Mouse (Mus musculus): ENCODE results near the gene Unc13d.

The Unc13d gene

DNA sequence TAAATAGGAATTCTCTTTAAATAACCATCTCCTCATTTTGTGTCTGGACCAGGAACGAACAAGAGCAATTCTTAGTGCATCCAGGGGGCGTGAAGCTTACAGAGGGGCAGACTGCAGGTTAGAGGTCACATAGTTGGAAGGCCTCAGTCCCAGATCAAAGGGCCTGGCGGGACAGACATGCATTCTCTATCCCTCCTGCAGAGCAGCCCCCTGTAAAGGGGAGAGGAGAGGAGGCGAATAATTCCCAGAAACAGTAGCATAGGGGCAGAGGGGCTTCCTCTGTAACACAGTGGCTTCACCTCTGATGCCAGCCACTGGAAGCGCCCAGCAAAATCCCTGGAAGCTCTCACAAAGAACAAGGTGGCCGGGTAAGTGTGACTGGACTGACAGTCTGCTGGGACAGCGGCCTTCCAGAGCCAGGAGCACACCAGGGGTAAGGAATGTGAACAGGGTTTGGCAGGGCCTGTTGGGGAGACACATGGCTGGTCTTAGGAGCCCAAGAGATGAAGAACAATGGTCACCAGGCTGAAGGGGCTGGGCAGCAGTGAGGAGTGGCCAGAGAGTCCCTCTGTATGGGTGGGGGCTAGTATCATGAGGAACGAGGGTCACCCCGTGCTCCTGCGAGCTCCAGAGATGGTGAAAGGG is 1.0 kb upstream of the Unc13d start:
- in situ Hi-C loops (cut with MboI, MseI): loop anchor here (5.0 kb wide), 1 partner anchor 54 kb away; the partner anchor contains the start of gene Trim65

DNA sequence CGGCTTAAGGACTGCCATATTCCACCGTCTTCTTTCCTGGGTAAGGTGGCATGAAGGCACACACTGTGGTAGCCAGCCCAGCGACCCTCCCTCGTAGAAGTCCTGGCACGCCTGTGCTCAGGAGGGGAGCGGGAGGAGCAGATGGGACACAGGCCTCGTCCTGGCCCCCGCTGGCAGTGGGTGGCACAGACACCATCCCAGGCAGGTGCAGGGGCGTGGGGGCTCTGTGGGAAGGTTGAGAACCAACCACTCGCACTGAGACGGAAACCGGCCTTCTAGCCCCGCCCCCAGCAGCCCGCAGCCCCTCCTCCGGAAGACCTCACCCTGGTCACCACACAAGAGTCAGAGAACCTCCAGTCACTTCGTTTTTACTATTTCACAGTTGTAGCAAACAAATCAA is 460 bp upstream of the Unc13d start:
- in situ Hi-C loops (cut with MboI, MseI): loop anchor here (5.0 kb wide), 1 partner anchor 54 kb away; the partner anchor contains the start of gene Trim65

DNA sequence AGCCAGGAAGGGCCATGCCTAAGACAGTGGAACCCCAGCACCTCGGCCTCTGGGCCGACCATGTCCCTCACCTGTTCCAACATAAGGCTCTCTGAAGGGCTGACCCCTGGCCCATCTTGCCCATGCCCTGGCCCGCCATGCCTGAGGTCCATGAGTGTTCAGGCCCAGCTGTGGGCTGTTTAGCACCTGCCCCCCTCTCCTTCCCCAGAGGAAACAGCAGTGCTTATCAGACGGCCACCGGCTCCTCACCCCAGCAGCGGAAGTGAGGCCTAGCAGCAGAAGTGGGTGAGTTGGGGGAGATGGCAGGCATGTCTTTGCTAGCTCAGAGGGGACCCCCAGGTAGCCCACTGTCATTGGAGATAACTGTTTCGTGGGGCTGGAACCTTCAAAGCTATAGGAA is 925 bp downstream of the Unc13d start:
- in situ Hi-C loops (cut with MboI, MseI): loop anchor here (5.0 kb wide), 1 partner anchor 55 kb away; the partner anchor contains the start of gene Trim65

DNA sequence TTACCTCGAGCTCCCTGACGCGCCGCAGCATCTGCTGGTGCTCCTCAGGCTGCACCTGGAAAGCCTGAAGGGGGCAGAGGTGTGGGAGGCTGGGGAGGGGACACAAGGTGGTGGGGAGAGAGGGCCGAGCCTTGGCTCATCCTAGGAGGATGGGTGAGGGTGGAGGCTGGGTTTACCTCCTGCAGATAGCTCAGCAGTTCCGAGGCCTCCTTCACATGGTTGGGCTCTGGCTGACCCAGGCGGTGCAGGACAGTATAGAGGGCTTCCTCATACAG is 1.6 kb downstream of the Unc13d start:
- in situ Hi-C loops (cut with MboI, MseI): loop anchor here (5.0 kb wide), 1 partner anchor 56 kb away; the partner anchor contains the start of gene Trim65

DNA sequence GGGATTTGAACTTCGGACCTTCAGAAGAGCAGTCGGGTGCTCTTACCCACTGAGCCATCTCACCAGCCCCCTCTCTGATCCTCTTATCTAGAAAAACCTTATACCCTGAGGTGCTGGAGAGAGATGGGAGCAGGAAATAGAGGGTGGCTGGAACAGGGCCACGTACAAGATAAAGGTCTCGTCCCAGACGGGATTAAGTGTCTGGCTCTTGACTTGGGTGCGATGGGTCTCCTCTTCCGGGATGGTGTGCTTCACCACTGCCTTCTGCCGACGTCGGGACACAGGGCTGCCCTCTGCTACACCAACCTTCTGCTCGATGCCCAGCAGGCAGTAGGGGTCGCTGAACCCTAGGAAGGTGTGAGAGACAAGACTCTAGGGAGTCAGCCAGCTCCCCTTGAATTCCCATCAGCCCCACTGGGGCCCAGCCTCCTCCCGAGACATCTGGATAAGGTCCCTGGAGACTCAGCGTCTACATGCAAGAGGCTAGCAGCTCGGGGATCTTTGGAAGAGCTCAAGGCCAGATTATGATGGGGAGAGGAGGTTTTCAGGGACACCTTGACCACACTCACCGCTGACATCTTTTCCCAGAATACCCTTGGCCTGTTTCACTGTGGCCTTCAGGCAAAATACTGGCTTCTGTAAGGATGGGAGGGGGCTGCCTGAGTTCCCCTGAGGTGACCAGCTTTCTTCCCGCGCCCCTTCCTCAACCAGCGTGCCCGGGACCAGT is 2.1 kb downstream of the Unc13d start:
- in situ Hi-C loops (cut with MboI, MseI): loop anchor here (5.0 kb wide), 1 partner anchor 57 kb away; the partner anchor contains the start of gene Trim65

DNA sequence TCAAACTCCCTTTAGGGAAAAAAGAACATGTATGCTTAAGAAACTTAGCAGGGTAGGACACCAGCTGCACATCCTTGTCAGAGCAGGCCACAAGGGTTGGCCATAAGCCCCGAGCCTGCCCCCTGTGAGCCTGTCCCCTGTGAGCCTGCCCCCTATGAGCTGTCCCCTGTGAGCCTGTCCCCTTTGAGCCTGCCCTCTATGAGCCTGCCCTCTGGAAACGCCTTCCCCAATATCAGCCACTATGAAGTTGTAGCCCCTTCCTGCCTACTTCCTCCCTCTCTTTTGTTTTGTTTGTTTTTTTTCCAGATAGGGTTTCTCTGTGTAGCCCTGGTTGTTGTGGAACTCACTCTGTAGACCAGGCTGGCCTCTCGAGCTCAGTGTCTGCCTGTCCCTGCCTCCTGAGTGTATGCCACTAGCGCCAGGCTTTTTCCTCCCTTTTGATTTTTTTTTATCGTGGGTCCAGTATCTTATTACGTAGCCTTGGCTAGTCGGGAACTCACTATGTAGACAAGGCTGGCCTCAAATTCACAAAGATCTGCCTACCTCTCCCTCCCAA is 3.2 kb downstream of the Unc13d start:
- in situ Hi-C loops (cut with MboI, MseI): loop anchor here (5.0 kb wide), 1 partner anchor 42 kb away; the partner anchor contains the start of gene Unk

DNA sequence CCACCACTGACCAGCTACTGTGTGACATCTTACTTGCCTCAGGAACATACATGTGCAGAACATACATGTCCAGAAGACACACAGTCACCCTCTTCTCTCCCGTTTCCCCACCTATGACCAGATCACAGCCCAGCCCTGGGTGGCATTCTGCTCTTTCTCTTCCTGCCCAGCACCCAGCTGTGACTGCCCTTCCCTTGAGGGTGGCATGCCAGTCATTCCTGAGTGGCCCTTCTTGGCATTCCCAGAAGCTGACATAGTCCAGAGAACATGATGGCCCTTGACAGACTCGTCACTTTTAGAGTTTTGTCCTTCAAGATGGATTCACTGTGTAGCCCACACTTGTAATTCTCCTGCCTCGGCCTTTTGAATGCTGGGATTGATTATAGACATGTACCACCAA is 5.2 kb downstream of the Unc13d start:
- in situ Hi-C loops (cut with MboI, MseI): loop anchor here (5.0 kb wide), 1 partner anchor 40 kb away; the partner anchor contains the start of gene Unk

DNA sequence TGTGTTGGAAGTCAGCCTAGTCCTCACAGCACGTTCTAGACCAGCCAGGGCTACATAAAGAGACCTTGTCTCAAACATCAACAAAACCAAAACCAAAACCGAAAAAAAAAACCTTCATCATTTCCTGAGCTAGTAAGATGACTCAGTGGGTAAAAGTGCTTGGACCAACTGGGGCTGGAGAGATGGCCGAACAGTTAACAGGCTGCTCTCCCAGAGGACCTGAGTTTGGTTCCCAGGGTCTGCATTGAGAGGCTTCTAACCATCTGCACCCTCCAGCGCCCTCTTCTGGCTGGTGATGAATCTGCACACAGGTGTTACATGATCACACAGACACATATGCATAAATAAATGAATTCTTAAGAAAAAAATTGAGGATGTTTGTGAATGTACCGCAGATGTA is 6.3 kb downstream of the Unc13d start:
- in situ Hi-C loops (cut with MboI, MseI): loop anchor here (5.0 kb wide), 1 partner anchor 39 kb away; the partner anchor contains the start of gene Unk

DNA sequence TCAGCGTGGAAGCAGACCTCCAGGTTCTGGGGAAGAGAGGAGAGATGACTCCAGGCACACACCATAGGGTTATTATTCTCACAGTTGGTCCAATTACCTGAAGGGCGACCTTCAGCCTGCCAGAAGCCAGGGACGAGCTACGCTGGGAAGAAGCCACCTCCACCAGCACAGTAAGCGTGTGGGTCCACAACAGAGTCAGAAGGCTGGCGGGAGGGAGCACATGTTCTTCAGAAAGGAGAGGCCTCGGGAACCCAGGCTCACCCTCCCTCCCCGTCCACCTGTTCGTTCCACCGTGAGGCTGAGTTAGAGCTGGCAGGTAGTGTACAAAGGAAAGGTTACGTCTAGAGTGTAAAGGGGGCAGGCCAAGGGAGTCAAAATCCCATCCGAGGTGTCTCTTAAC is 12.4 kb downstream of the Unc13d start:
- in situ Hi-C loops (cut with MboI, MseI): no loop called here

DNA sequence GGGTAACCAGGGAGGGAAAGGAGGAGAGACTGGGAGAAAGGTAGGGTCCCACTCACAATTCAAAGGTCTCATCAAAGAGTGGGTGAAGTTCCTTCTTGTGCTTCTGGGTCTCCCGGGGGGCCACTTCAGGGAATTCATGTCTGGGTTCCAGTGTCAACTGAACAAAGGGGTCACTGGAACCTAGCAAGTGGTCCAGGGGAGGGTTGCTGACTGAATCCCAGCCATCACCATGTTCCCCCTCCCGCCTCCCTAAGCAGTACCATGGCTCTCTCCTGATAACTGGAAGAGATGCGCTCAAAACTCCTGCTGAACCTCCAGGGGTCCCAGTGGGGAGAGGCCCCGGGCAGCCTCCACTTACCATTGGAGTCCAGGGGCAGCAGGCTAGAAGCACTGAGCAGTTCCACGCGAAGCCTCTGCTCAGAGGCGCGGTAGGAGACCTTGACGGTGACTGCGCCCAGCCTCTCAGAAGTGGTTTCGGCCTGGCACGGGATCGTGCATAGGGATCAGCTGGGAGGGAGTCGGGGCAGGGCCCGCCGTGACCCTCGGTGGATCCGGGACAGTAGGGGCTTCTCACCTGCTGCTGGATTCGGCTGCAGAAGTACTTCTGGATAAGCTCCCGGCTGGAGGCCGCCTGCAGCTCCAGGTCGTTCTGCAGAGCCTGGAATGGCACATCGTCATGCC is 13.4 kb downstream of the Unc13d start:
- in situ Hi-C loops (cut with MboI, MseI): no loop called here

DNA sequence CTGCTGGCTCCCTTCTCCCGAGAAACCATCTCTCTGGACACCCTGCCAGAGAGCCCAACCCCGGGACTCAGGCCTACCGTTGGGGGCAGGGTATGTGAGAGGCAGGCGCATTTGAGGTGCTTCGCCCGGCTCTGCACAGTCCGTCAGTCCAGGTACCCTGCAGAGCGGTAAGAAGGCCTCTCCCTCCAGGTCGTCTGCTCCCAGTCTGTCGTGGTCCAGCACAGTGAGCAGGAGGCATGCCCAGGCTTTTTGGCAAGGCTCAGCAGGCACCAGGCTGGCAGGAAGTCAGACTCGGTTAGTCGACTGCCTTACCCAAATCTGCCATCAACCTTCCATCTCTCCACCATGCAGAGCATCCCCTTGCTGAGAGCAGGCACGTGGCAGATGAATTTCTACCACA is 14.2 kb downstream of the Unc13d start:
- in situ Hi-C loops (cut with MboI, MseI): no loop called here

DNA sequence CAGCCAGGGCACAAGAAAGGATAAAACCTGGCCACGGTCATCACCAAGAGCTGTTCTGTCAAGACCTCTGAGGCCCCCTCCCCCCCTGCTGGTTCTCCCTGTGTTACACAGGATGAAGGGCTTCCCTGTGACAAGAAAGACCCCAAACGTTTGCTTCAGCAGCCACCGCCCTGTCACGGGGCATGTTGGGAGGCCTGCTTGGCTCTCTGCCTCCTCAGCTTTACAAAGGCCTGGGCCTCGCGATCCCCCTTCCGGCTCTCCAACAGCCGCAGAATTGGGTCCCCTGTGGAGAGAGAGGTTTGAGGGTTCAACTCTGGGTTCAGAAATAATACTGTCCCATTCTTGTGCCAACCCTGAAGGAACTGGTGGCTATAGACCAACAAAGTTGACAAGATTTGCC is 15.2 kb downstream of the Unc13d start:
- in situ Hi-C loops (cut with MboI, MseI): no loop called here

DNA sequence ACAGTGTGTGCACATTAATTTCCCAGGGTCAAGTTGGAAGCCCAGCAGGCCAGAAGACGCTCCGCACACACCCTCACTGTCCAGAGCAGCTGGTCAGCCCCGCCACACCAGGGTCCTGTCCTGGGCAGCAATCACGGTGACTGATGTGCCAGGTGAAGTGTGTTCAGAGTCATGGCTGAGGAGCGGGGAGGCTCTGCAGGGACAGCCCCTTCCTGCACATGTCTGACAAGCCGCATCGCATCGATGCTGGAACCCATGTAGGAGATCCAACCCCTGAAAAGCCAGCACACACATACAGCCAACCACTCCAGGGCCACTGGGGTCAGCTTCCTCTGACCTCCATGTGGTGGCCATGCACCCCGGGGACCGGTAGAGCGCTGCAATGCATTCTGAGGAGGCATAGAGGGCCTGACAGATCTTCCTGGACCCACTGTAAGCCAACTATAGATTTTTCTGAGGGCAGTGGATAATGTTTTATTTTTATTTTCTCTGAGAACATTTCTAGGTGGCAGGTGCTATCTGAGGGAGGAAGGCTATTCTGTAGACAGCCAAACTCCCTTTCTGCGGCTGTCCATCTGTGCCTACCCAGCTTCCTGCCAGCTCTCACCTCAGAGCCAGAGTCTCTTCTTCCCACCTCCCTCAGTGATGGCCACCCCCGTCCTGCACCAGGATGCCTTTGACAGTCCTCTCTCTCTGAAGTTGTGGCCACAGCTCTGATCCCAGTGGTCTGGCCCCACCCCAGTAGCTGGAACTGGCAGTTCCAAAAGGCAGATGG is 15.9 kb downstream of the Unc13d start:
- in situ Hi-C loops (cut with MboI, MseI): no loop called here

DNA sequence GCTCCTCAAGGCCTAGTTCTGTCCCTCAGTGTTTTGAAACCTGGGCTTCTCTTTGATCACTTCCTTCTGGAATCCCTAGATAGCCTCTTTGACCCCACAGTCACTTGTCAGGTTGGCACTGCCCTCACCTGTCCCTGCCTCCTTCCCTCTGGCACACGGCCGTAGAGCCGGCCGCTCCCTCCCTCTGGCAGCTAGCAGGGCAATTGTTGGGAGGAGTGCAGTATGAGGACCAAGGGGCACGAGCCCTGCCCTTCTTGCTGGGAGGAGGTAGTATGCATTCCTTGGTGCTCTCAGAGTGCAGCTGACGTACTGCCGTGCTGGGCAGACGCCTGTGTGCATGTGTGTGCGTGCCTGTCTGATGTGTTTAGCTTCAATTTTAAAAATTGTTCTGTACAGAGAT is 17.2 kb downstream of the Unc13d start:
- in situ Hi-C loops (cut with MboI, MseI): no loop called here

DNA sequence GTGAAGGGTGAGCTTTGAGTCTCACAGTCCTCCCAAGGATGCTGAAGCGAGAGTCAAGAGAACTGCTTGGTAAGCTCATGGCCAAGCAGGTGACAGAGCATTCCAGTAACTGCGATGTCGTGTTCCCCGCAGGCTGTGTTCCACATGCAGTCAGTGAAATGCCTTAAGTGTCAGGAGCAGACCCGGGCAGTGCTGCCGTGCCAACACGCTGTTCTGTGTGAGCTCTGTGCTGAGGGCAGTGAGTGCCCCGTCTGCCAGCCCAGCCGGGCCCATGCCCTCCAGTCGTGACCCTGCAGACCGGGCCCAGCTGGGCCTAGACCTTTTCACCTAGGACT is 18.1 kb downstream of the Unc13d start:
- in situ Hi-C loops (cut with MboI, MseI): no loop called here

DNA sequence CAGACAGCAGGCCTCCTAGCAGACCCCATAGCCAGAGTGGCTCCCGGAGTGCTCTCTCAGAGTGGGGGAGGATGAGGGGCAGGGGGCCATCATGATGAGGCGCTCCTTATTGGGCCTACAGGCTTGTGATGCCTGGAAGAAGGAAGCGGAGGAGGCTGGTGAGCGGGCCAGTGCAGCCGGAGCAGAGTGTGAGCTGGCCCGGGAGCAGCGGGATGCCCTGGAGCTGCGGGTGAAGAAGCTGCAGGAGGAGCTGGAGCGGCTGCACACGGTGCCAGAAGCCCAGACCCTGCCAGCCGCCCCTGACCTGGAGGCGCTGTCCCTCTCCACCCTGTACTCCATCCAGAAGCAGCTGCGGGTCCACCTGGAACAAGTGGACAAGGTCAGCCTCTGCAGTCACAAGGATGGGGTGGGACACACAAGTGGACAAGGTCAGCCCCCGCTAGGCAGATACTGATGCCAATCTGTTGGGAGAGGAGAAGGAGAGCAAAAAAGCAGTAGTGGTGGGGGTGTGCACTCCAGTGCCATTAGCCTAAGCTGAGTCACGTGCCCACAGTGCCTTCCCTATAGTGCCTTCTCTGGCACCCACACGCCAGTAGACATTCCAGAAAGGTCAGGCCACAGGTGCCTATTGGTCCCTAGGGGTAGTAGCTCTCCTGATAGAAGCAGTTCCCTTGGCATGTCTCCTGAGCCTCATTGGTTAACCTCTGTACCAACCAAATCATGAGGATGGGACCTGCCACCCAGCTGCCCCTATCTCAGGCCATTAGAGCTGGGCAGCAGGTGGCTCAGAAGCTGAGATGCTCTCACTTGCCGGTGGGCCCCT is 18.7 kb downstream of the Unc13d start:
- in situ Hi-C loops (cut with MboI, MseI): no loop called here

DNA sequence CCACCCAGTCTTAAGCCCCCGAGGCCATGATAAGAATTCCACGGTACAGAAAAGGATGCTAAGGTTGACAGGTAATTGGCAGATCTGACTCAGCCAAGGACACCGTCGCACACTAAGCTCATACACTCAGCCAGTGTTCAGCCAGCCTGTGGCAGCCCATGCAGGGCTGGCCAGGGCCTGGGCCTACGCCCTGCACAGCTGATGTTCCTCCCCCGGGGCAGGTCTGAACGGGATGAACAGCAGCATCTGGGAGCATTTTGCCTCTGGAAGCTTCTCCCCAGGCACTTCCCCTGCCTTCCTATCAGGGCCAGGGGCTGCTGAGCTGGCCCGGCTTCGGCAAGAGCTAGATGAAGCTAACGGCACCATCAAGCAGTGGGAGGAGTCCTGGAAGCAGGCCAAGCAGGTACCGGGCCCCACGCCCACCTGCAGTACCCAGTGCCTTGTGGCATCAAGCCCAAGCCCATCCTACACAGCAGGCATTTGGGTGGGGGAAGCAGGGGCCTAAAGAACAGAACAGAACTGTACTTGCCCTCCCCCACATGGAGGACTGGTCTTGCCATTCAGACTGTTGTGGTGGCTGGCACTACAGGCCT is 19.6 kb downstream of the Unc13d start:
- in situ Hi-C loops (cut with MboI, MseI): no loop called here

DNA sequence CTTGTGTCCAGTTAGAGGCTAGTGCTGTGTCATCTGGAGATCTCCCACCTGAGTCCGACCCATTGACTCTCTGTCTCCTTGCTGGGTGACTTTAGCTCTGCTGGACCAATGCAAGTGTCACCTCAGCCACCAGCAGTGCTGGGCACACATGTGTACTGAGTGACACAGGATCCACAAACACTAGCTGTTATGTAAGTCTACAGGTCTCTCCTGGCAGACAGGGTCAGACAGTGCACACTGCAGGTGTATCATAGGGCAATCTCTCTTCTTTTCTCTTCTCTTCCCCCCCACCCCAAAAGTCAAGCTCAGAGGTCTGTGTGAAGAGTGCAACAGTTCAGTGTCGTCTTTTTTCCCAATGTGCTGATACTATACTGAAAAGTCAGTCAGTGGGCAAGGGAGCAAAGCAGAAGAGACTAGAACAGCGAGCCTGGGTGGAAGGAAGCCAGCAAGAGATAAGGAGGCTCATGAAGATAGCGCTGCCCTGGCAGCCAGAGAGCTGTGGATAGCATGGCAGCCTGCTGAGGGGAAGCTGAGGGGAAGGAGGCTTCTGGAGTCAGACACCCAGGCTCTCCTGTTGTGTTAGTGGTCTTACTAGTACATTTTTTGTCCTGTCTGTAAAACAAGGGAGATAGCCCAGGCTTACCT is 20.4 kb downstream of the Unc13d start:
- in situ Hi-C loops (cut with MboI, MseI): no loop called here

DNA sequence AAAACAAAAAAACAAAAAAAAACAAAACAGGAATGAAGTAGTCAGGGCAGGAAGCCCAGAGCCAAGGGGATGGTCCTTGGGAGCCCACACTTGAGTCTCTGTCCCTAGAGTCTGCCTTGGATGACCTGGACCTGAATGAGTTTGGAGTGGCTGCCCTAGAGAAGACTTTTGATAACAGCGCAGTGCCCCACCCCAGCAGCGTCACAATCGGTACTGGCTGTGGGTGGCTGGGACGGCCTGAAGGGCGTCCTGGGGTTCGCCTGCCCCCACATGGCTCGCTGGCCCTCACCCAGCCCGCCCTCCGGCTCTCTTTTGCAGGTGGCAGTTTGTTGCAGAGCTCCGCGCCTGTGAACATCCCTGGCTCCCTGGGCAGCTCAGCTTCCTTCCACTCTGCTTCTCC is 21.9 kb downstream of the Unc13d start:
- in situ Hi-C loops (cut with MboI, MseI): no loop called here

Measured in T-helper 2 cell (primary cell).